Mouse (Mus musculus): ENCODE measurements around the gene 4930426L09Rik.

GRCm38 (mm10) chr2:18962502-18962901, 35.6 kb upstream of the 4930426L09Rik start:
- no peak for TF ChIP-seq CTCF (IDR thresholded peaks at IDR 0.05; ENCODE audit: insufficient read depth, low read length)
- no peak for TF ChIP-seq POLR2A (IDR thresholded peaks at IDR 0.05; ENCODE audit: borderline replicate concordance, extremely low read depth, low read depth, low read length)
